Mouse (Mus musculus) kidney, embryonic 14.5 days (tissue): ENCODE results near the gene Zfp566. TPM values are rescaled to one million over a fixed set of nuclear protein-coding genes. Genes with fewer than 3 reads are reported as not detected.

Experiments used
- ATAC-seq: fragments of 200-750 bp; cut with Nextera tagmentation; 2 replicates; pipeline ENCODE4 v1.8.0; 2017; ENCODE audit warnings: moderate number of reproducible peaks, mild to moderate bottlenecking, moderate TSS enrichment, moderate library complexity; ENCODE audit not compliant: low FRiP score, low TSS enrichment
- H3K27ac ChIP-seq: fragments of 300-500 bp; sonication (generic); 2 replicates; pipeline ENCODE4 v1.5.1; 2014; ENCODE audit warnings: low read depth, mild to moderate bottlenecking, low read length, moderate library complexity, mixed read lengths
- H3K27me3 ChIP-seq: fragments of 300-500 bp; sonication (generic); 2 replicates; pipeline ENCODE4 v1.6.1; 2014; ENCODE audit warnings: mild to moderate bottlenecking, low read length; ENCODE audit not compliant: control insufficient read depth, insufficient read depth
- H3K36me3 ChIP-seq: fragments of 300-500 bp; sonication (generic); 2 replicates; pipeline ENCODE4 v1.6.1; 2014; ENCODE audit warnings: low read length, mixed read lengths; ENCODE audit not compliant: control insufficient read depth, insufficient read depth
- H3K4me1 ChIP-seq: fragments of 300-500 bp; sonication (generic); 2 replicates; pipeline ENCODE4 v1.6.1; 2014; ENCODE audit warnings: low read length, mixed read lengths; ENCODE audit not compliant: control insufficient read depth, insufficient read depth
- H3K4me2 ChIP-seq: fragments of 300-500 bp; sonication (generic); replicated peaks from 2 replicates; pipeline ENCODE4 v1.6.1; 2014; ENCODE audit warnings: low read depth, mild to moderate bottlenecking, low read length
- H3K4me3 ChIP-seq: fragments of 300-500 bp; sonication (generic); 2 replicates; pipeline ENCODE4 v1.5.1; 2014; ENCODE audit warnings: mild to moderate bottlenecking, low read length
- H3K9ac ChIP-seq: fragments of 300-500 bp; sonication (generic); 2 replicates; pipeline ENCODE4 v1.6.1; 2014; ENCODE audit warnings: low read depth, mild to moderate bottlenecking, low read length, moderate library complexity
- H3K9me3 ChIP-seq: fragments of 300-500 bp; sonication (generic); 2 replicates; pipeline ENCODE4 v1.6.1; 2016; ENCODE audit warnings: low read length; ENCODE audit not compliant: control insufficient read depth
- WGBS: fragments of 180-500 bp; shearing (Covaris S2); extraction: QIAGEN DNeasy Blood & Tissue Kit; methylation state at CpG from one replicate; pipeline ENCODE4 v1.1.7; 2014; 5-methylcytosine and 5-hydroxymethylcytosine counted together
- polyA plus RNA-seq: library from polyadenylated mRNA; unstranded; fragments of >200 nt; fragmentation: Nextera tagmentation; extraction: Ambion mirVana; gene quantifications from 2 replicates; pipeline ENCODE4 v1.2.1, GENCODE M21; 2014

The Zfp566 gene
- polyA plus RNA-seq, 1 experiment from 2014 or later = 14.4 TPM

GRCm38 (mm10) chr7:30099297-30099696 is 9.0 kb upstream of the Zfp566 start:
- 95% methylated on average over 13 of the region's 13 CpGs for WGBS
- no peak for ATAC-seq

GRCm38 (mm10) chr7:30095551-30096125 is 5.3 kb upstream of the Zfp566 start:
- 2% methylated on average over 5 of the region's 5 CpGs for WGBS
- H3K27ac ChIP-seq = no peak overlapping the region; the same call in 1 of the 2 replicates

More at GRCm38 (mm10) chr7:30099297-30099696, 9.0 kb upstream of the Zfp566 start:
- H3K4me1 ChIP-seq = peaks cover 12% of the 10 kb centered on the region; the same call in 1 of the 2 replicates
- H3K9me3 ChIP-seq = peaks cover 16% of the 10 kb centered on the region
- H3K27me3 ChIP-seq = no peaks in the 10 kb centered on the region
- no peak overlapping the region for H3K4me2 ChIP-seq
- H3K9ac ChIP-seq = no peak overlapping the region
- no peak overlapping the region for H3K4me3 ChIP-seq
- no peak overlapping the region for H3K27ac ChIP-seq
- H3K36me3 ChIP-seq = peaks cover 51% of the 10 kb centered on the region

GRCm38 (mm10) chr7:30094646-30095429 is 4.5 kb upstream of the Zfp566 start, which contains the start of gene Zfp260:
Zfp260 (plus strand) TSS chr7:30094777.
- WGBS = under 1% methylated on average over 26 of the region's 26 CpGs
- Histone ChIP-seq H3K9me3 (no peaks in the 10 kb centered on the region), H3K4me3 (peak within 1 kb of the TSS; percentile 77), H3K27ac (peak within 1 kb of the TSS; percentile 97), H3K9ac (peak within 1 kb of the TSS; percentile 91), H3K4me2 (peak within 1 kb of the TSS; percentile 52), H3K27me3 (no peaks in the 10 kb centered on the region), H3K4me1 (peaks cover 12% of the 10 kb centered on the region; the same call in 1 of the 2 replicates), H3K36me3 (peaks cover 17% of the 10 kb centered on the region)
- peak; percentile 81 for ATAC-seq

More at GRCm38 (mm10) chr7:30095551-30096125, 5.3 kb upstream of the Zfp566 start:
- peaks cover 12% of the 10 kb centered on the region; the same call in 1 of the 2 replicates for H3K4me1 ChIP-seq
- H3K27me3 ChIP-seq = no peaks in the 10 kb centered on the region
- peak overlapping the region; percentile 91 for H3K9ac ChIP-seq
- no peaks in the 10 kb centered on the region for H3K9me3 ChIP-seq
- no peak for ATAC-seq
- H3K4me2 ChIP-seq = peak overlapping the region; percentile 52
- H3K36me3 ChIP-seq = peaks cover 24% of the 10 kb centered on the region
- peak overlapping the region; percentile 77 for H3K4me3 ChIP-seq

- Histone ChIP-seq H3K36me3 (peaks cover 9% of the 10 kb centered on the region; the same call in 1 of the 2 replicates), H3K9me3 (no peaks in the 10 kb centered on the region), H3K27ac (0 out of 2 replicates have a peak overlapping the region, but pooled peaks have one; percentile 97), H3K4me1 (peaks cover 18% of the 10 kb centered on the region), H3K4me3 (peak overlapping the region; percentile 77), H3K4me2 (peak overlapping the region; percentile 45), H3K27me3 (no peaks in the 10 kb centered on the region), H3K9ac (peak overlapping the region; percentile 91; the same call in 1 of the 2 replicates)
- WGBS = 80% methylated on average over 6 of the region's 6 CpGs
- ATAC-seq = no peak
Measured at GRCm38 (mm10) chr7:30093918-30094415, 3.6 kb upstream of the Zfp566 start.

- Histone ChIP-seq H3K9ac (no peak overlapping the region), H3K9me3 (no peaks in the 10 kb centered on the region), H3K36me3 (0 out of 2 replicates have a peak, but pooled peaks cover 2% of the 10 kb centered on the region), H3K4me2 (no peak overlapping the region), H3K27ac (no peak overlapping the region), H3K4me1 (peaks cover 20% of the 10 kb centered on the region), H3K4me3 (no peak overlapping the region), H3K27me3 (no peaks in the 10 kb centered on the region)
- ATAC-seq = no peak
- WGBS = 81% methylated on average over 9 of the region's 9 CpGs
Measured at GRCm38 (mm10) chr7:30092666-30093065, 2.3 kb upstream of the Zfp566 start.

- Histone ChIP-seq H3K9ac (peak overlapping the region; percentile 32; the same call in 1 of the 2 replicates), H3K4me2 (peak overlapping the region; percentile 69), H3K9me3 (no peaks in the 10 kb centered on the region), H3K4me3 (peak overlapping the region; percentile 73), H3K36me3 (peaks cover 7% of the 10 kb centered on the region; the same call in 1 of the 2 replicates), H3K27me3 (no peaks in the 10 kb centered on the region), H3K27ac (no peak overlapping the region), H3K4me1 (peaks cover 14% of the 10 kb centered on the region)
- no peak for ATAC-seq
- 9% methylated on average over 9 of the region's 9 CpGs for WGBS
Measured at GRCm38 (mm10) chr7:30090970-30091585, 751 bp upstream of the Zfp566 start.

DNA sequence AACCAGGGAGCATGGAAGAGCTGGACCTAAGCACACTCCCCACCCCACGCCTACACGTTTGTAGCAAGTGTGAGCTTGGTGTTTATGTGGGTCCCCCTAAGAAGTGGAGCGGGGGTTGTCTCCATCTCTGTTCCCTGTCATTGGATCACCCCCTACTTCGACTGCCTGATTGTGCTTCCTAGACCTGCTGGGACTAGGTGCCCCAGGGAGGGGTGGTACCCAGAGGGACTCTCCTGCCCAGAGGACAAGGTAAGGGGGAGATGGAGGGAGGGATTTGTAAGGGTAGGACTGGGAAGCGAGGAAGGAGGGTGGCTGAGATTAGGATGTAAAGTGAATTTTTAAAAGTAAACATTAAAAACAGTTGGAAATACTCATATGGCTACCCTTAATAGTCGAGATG is 922 bp downstream of the Zfp566 start:
- ATAC-seq = no peak; the same call in 1 of the 2 replicates
- Histone ChIP-seq H3K9me3 (0 out of 2 replicates have a peak, but pooled peaks cover 5% of the 10 kb centered on the region), H3K4me2 (peak overlapping the region; percentile 69), H3K9ac (peak overlapping the region; percentile 78), H3K27ac (no peak overlapping the region), H3K36me3 (peaks cover 23% of the 10 kb centered on the region), H3K27me3 (no peaks in the 10 kb centered on the region), H3K4me3 (peak overlapping the region; percentile 73), H3K4me1 (peaks cover 11% of the 10 kb centered on the region)
- WGBS = 12% methylated on average over 6 of the region's 6 CpGs

GRCm38 (mm10) chr7:30086524-30086923 is 3.8 kb downstream of the Zfp566 start:
- Histone ChIP-seq H3K27me3 (no peaks in the 10 kb centered on the region), H3K36me3 (peaks cover 35% of the 10 kb centered on the region), H3K4me2 (no peak overlapping the region), H3K9ac (no peak overlapping the region), H3K4me1 (peaks cover 11% of the 10 kb centered on the region), H3K9me3 (0 out of 2 replicates have a peak, but pooled peaks cover 5% of the 10 kb centered on the region), H3K4me3 (no peak overlapping the region), H3K27ac (no peak overlapping the region)
- WGBS = 90% methylated on average over 9 of the region's 9 CpGs
- no peak for ATAC-seq
